Mouse (Mus musculus) splenic B cell, adult 2 months (primary cell): ENCODE measurements at regions not wholly inside any gene's neighbourhood (a gene's known extent, or its start where the extent isn't known, plus 50 kb on each side); places are given as distances from the start of the nearest gene placed in this dataset.

ENCODE experiments used
- DNase-seq: peaks from one replicate; pipeline ENCODE4 v3.0.0-alpha.2; 2011; ENCODE audit warnings: low read depth, low spot score
- H3K27me3 ChIP-seq: 2 replicates; pipeline ENCODE4 v1.6.1; 2012; ENCODE audit warnings: mild to moderate bottlenecking, low read length, moderate library complexity, mixed read lengths; ENCODE audit not compliant: control insufficient read depth, poor library complexity, insufficient read depth, severe bottlenecking
- H3K36me3 ChIP-seq: 2 replicates; pipeline ENCODE4 v1.6.1; 2012; ENCODE audit warnings: mild to moderate bottlenecking, low read length, moderate library complexity, mixed read lengths; ENCODE audit not compliant: control insufficient read depth, poor library complexity, insufficient read depth, severe bottlenecking

- Histone ChIP-seq H3K27me3 (no peaks in the 10 kb centered on the region), H3K36me3 (no peaks in the 10 kb centered on the region)
- DNase-seq: no peak
These were observed 58.2 kb upstream of the Acbd6 start for GRCm38 (mm10) chr1:155499735-155500134.

DNA sequence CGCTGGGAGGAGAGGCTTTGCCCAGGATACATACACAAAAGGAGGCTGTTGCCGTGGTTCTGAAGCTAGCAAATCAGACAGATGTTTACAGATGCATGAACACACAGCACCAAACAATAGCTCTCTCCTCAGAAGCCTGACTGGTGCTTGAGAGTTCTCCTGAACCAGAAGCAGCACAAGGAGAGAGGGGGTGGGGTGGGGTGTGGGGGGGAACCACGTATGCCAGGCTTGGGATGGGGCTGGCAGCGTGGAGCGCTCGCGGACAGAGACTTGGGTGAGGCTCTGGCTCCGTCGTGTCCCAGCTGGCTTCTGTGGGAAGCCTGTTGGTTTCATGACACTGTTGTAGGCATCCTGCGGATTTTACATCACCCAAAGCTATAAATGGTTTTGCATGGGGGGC is 55.1 kb upstream of the Acbd6 start:
- Histone ChIP-seq H3K27me3 (no peaks in the 10 kb centered on the region), H3K36me3 (no peaks in the 10 kb centered on the region)
- DNase-seq: no peak

GRCm38 (mm10) chr1:155504581-155505328 is 53.2 kb upstream of the Acbd6 start:
- DNase-seq: no peak
- Histone ChIP-seq H3K36me3 (no peaks in the 10 kb centered on the region), H3K27me3 (no peaks in the 10 kb centered on the region)

DNA sequence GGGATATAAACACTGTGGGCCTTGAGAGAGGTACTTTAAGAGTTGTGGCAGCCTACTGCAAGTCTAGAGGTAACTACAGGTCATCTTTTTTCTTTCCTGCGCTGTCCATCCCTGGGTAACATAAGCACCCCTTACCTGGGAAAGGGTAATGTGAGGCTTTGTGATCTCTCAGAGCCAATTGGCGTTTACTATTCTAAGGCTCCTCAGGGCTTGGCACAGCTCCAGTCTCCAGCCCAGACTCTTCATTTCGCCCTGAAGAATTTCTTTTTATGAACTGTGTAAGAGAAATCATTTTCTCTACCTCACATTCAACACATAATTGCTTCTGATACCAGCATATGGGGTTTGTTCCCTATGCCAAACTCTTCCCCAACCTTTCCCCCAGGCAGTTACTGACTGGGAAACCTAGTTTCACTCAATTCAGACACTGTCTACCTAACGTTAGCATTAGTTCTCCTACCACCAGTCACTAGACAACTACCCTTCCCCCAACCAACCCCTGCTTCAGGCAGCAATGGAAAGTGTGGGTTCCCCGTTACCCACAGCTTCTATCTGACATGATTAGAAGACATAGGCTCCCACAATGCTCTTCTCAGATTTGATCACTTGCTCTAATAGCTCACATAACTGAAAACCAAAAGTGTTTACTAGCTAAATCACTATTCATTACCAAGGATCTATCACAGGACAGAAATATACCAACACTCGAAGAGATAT is 52.4 kb upstream of the Acbd6 start:
- Histone ChIP-seq H3K36me3 (no peaks in the 10 kb centered on the region), H3K27me3 (no peaks in the 10 kb centered on the region)
- no peak for DNase-seq
